Mouse (Mus musculus): ENCODE data around the gene Prdm5. TPM values are rescaled to one million over a fixed set of nuclear protein-coding genes. Genes with fewer than 3 reads are reported as not detected.

The Prdm5 gene
- polyA plus RNA-seq, 1 experiment from 2014 or later: 6.6 TPM

DNA sequence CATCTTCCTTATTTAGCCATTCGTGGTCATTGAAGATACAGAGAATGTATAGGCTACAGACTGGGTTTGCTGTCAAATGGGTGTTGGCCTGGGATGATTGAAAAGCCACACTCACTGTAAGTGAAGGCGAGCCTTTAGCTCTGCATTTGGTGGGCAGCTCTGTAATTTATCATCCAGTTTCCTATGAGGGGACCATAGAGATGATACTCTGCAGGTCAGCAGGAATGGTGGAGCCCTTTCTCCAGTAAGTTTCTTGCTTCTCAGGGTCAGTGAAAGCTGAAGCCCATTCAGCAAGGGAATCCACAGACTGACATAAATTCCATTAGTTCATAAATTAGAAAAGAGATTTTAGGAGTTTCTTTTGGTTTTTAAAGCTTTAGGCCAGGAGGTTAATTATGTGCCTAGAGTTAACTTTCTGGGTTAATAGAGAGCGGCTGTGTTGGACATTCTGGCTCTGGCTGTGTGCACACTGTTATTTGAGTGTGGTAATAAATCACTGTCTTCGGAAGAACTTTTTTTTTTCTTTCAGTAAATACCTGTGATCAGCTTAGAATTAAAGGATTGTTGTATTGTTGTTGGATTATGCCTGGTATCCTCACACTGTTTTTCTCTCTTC lies 113.4 kb downstream of the Prdm5 start:
- H3K4me3 ChIP-seq: no peak overlapping the region
- H3K4me1 ChIP-seq (replicated peaks): 0 out of 2 replicates have a peak, but pooled peaks cover 3% of the 10 kb centered on the region
- H3K27ac ChIP-seq (replicated peaks): no peak overlapping the region
- WGBS: 59% methylated on average over 4 of the region's 4 CpGs
- H3K27me3 ChIP-seq: no peaks in the 10 kb centered on the region
- no peak overlapping the region for H3K4me2 ChIP-seq
- ATAC-seq (ENCODE audit: low read depth): no peak
- H3K9me3 ChIP-seq: no peaks in the 10 kb centered on the region
- H3K9ac ChIP-seq: no peak overlapping the region
- peaks cover 3% of the 10 kb centered on the region; the same call in 1 of the 2 replicates for H3K36me3 ChIP-seq

DNA sequence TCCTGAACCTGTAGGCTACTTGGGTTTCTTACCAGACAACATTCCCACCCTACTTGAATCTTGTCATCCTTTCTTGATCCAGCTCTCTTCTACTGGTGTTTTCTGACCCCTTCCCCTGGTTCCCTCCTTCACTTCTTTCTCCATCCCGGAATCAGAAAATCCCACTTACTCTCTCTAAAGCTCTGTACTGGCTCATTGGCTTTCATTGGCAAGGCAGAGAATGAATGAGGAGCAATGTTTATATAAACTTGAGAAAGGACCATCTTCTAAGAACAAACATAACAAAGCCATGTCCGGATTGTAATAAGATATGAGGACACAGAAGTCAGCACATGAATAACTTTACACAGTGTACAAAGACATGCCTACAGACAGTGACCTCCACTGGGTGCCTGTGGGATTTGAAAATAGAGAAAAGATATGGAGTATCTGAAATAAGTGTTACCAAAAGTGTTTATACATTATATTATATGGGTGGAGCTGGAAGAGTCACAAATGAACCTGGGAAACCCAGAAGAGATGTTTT lies 127.9 kb downstream of the Prdm5 start:
- no peak for ATAC-seq (ENCODE audit: low read depth)
- Histone ChIP-seq H3K9ac (no peak overlapping the region), H3K4me3 (no peak overlapping the region), H3K36me3 (0 out of 2 replicates have a peak, but pooled peaks cover 5% of the 10 kb centered on the region), H3K4me1 (replicated peaks) (no peaks in the 10 kb centered on the region), H3K9me3 (no peaks in the 10 kb centered on the region), H3K4me2 (no peak overlapping the region), H3K27ac (replicated peaks) (no peak overlapping the region), H3K27me3 (no peaks in the 10 kb centered on the region)
- 91% methylated on average over 2 of the region's 2 CpGs for WGBS

DNA sequence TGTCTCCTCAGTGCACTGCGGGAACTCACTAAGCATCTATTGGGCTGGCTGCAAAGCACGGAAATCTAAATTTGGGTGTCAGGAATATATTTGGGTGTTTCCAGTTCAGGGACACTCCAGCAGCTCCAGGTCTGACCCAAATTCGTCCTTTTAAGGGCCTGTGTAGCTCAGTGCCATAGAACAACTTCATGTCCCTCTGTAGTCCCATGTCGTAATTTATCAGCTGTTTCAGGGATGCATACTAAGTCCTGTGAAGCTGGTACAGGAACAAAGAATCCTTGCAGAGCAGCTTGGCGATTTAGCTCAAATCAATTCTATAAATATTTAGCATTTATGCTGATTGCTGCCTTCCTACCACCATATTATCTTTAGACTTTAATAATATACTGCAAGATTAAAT lies 136.6 kb downstream of the Prdm5 start:
- Histone ChIP-seq H3K4me3 (no peak overlapping the region), H3K9ac (no peak overlapping the region), H3K27me3 (peaks cover under 1% of the 10 kb centered on the region; the same call in 1 of the 2 replicates), H3K9me3 (no peaks in the 10 kb centered on the region), H3K36me3 (no peaks in the 10 kb centered on the region), H3K4me2 (no peak overlapping the region), H3K27ac (replicated peaks) (no peak overlapping the region), H3K4me1 (replicated peaks) (no peaks in the 10 kb centered on the region)
- ATAC-seq (ENCODE audit: low read depth): no peak
- 48% methylated on average over 5 of the region's 5 CpGs for WGBS

DNA sequence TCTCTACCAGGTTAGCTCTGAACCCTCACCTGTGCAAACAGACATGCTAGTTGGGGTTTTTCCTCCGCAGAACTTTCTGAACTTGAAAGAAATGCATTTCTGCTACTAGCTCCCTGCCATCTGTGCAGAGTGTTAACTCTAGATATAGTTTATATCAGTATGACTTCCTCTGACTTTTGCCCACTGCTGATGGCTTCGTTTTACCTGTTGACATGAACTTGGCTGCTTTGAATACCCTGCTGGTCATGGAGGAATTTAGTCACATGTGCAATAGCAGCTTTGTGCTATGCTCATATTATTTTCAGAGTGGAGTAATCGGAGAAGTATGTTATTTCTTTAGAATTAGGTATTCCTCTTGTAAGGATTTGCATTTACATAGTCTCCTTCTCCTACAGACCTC lies 142.9 kb downstream of the Prdm5 start:
- Histone ChIP-seq H3K27me3 (peaks cover 14% of the 10 kb centered on the region), H3K4me2 (no peak overlapping the region), H3K4me1 (replicated peaks) (peaks cover 17% of the 10 kb centered on the region), H3K36me3 (no peaks in the 10 kb centered on the region), H3K4me3 (no peak overlapping the region), H3K9me3 (no peaks in the 10 kb centered on the region), H3K9ac (no peak overlapping the region), H3K27ac (replicated peaks) (no peak overlapping the region)
- ATAC-seq (ENCODE audit: low read depth): no peak
- 86% methylated on average over 3 of the region's 3 CpGs for WGBS

GRCm38 (mm10) chr6:65923501-65924084 lies 144.8 kb downstream of the Prdm5 start:
- Histone ChIP-seq H3K4me2 (no peak overlapping the region), H3K9ac (no peak overlapping the region), H3K4me3 (no peak overlapping the region), H3K27me3 (peaks cover 14% of the 10 kb centered on the region), H3K36me3 (no peaks in the 10 kb centered on the region), H3K4me1 (replicated peaks) (peaks cover 17% of the 10 kb centered on the region), H3K9me3 (no peaks in the 10 kb centered on the region), H3K27ac (replicated peaks) (no peak overlapping the region)
- 10% methylated on average over 4 of the region's 4 CpGs for WGBS
- ATAC-seq (ENCODE audit: low read depth): peak; percentile 51; the same call in 1 of the 2 replicates

- Histone ChIP-seq H3K27me3 (peaks cover 15% of the 10 kb centered on the region), H3K9me3 (no peaks in the 10 kb centered on the region), H3K4me1 (replicated peaks) (peaks cover 17% of the 10 kb centered on the region), H3K9ac (no peak overlapping the region), H3K36me3 (no peaks in the 10 kb centered on the region), H3K4me2 (no peak overlapping the region), H3K4me3 (no peak overlapping the region), H3K27ac (replicated peaks) (no peak overlapping the region)
- ATAC-seq (ENCODE audit: low read depth): peak; percentile 68
- 60% methylated on average over 3 of the region's 3 CpGs for WGBS
Measured at GRCm38 (mm10) chr6:65925737-65926333, 147.0 kb downstream of the Prdm5 start.

DNA sequence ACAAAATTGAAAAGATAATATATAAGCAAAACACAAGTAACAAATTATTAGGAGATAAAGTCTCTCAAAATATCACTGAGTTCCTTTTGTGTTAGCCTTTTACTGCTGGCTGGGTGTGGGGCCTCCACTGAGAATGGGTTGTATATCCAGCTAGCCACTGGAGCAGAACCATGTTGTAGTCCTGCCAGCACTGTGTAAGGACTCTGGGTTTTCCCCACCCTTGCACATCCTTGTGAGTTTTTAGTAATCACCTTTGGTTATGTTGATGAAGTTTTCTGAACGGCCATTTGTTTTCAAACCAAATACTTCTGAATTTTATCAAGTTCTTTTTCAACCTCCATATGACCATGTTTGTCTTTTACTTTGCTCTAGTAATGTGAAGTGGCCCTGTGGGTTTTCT lies 151.7 kb downstream of the Prdm5 start:
- ATAC-seq (ENCODE audit: low read depth): no peak
- Histone ChIP-seq H3K4me2 (no peak overlapping the region), H3K36me3 (no peaks in the 10 kb centered on the region), H3K4me1 (replicated peaks) (peaks cover 19% of the 10 kb centered on the region), H3K27me3 (peaks cover 5% of the 10 kb centered on the region), H3K4me3 (no peak overlapping the region), H3K9ac (no peak overlapping the region), H3K27ac (replicated peaks) (no peak overlapping the region), H3K9me3 (no peaks in the 10 kb centered on the region)
- WGBS: 87% methylated on average over 1 of the region's 1 CpGs

DNA sequence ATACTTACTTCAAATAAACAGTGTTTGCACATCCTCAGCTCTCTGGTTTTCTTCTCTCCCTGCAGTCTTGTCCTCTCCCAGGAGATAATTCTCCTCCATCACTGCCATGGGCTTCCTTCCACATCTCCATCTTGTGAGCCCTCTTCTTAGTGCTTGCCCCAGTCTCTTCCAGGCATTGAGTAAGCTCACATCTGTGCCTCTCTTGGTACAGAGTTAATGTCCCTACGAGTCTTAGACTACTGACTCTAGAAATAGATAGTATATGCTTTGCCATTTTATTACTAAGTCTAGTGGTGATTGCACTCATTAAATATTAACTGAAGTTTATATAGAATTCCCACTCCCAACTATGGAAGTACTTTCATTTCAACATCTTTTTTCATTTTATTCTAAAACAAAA lies 154.0 kb downstream of the Prdm5 start:
- H3K9me3 ChIP-seq: no peaks in the 10 kb centered on the region
- H3K4me3 ChIP-seq: no peak overlapping the region
- H3K9ac ChIP-seq: no peak overlapping the region
- peaks cover 5% of the 10 kb centered on the region for H3K27me3 ChIP-seq
- H3K27ac ChIP-seq (replicated peaks): no peak overlapping the region
- WGBS: 15% methylated on average over 1 of the region's 1 CpGs
- ATAC-seq (ENCODE audit: low read depth): no peak
- no peaks in the 10 kb centered on the region for H3K36me3 ChIP-seq
- no peak overlapping the region for H3K4me2 ChIP-seq
- H3K4me1 ChIP-seq (replicated peaks): peaks cover 19% of the 10 kb centered on the region

- WGBS: 9% methylated on average over 4 of the region's 4 CpGs
- H3K9ac ChIP-seq: no peak overlapping the region
- H3K27ac ChIP-seq (replicated peaks): no peak overlapping the region
- ATAC-seq (ENCODE audit: low read depth): peak; percentile 84
- H3K27me3 ChIP-seq: peaks cover 5% of the 10 kb centered on the region
- no peak overlapping the region for H3K4me3 ChIP-seq
- H3K4me2 ChIP-seq: no peak overlapping the region
- no peaks in the 10 kb centered on the region for H3K9me3 ChIP-seq
- H3K4me1 ChIP-seq (replicated peaks): peaks cover 19% of the 10 kb centered on the region
- no peaks in the 10 kb centered on the region for H3K36me3 ChIP-seq
Measured at GRCm38 (mm10) chr6:65933177-65933576, 154.4 kb downstream of the Prdm5 start.

- no peak overlapping the region for H3K4me2 ChIP-seq
- H3K4me1 ChIP-seq (replicated peaks): peaks cover 19% of the 10 kb centered on the region
- 84% methylated on average over 7 of the region's 7 CpGs for WGBS
- H3K36me3 ChIP-seq: no peaks in the 10 kb centered on the region
- no peaks in the 10 kb centered on the region for H3K27me3 ChIP-seq
- no peak overlapping the region for H3K27ac ChIP-seq (replicated peaks)
- no peak overlapping the region for H3K9ac ChIP-seq
- H3K9me3 ChIP-seq: no peaks in the 10 kb centered on the region
- no peak overlapping the region for H3K4me3 ChIP-seq
- no peak for ATAC-seq (ENCODE audit: low read depth)
Measured at GRCm38 (mm10) chr6:65935566-65936281, 156.9 kb downstream of the Prdm5 start.

DNA sequence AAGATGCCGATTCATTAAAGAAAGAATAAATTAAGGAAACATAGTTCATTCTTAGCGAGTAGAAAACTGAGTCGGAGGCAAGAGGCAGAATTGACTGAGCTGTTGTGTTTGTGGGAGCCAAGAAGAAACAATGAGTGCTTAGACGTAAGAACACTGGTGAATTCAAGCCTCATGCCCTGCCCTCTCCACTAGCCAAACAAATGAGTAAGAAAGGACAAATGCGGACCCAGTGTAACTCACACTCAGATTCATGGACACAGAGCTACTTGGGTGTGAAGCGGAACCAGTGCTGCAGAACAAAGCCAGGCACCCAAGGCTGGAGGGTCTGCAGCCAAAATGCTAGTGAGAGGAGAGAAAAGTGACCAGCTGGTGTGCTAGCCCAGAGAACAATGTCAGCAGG lies 171.7 kb downstream of the Prdm5 start:
- no peak for ATAC-seq (ENCODE audit: low read depth)
- 65% methylated on average over 6 of the region's 6 CpGs for WGBS
- no peaks in the 10 kb centered on the region for H3K4me1 ChIP-seq (replicated peaks)

DNA sequence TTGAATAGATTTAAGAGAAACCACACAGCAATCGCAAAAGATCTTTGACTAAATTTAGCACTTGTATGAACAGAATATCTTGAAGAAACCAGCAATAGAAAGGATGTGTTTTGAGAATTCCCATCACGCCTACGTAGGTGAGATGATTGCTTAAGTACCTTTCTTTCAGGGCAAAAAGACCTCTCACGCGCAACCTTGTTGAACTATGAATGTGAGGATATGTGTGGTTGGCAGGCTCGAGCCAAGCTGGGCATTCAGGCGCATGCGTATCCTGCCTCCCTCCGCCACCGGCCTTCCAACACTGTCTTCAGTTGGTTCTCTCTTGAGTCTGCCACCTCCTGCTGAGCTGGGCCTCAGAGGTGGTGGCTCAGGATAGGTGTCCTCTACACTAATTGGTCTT lies 173.5 kb downstream of the Prdm5 start, which contains the start of gene 4930544G11Rik:
TSS of gene 4930544G11Rik (plus strand) at position 301 of the 400 bp plus-strand sequence.
- Histone ChIP-seq H3K9ac (no peak within 1 kb of the TSS), H3K27ac (replicated peaks) (no peak within 1 kb of the TSS), H3K9me3 (no peaks in the 10 kb centered on the region; the same call in 1 of the 2 replicates), H3K4me3 (no peak within 1 kb of the TSS), H3K27me3 (no peaks in the 10 kb centered on the region), H3K4me2 (no peak within 1 kb of the TSS), H3K36me3 (no peaks in the 10 kb centered on the region), H3K4me1 (replicated peaks) (no peaks in the 10 kb centered on the region)
- 96% methylated on average over 10 of the region's 10 CpGs for WGBS
- ATAC-seq (ENCODE audit: low read depth): no peak

More for the DNA sequence above, 171.7 kb downstream of the Prdm5 start:
- Histone ChIP-seq H3K27ac (replicated peaks) (no peak overlapping the region), H3K9me3 (no peaks in the 10 kb centered on the region; the same call in 1 of the 2 replicates), H3K4me3 (no peak overlapping the region), H3K36me3 (no peaks in the 10 kb centered on the region), H3K27me3 (no peaks in the 10 kb centered on the region), H3K4me2 (no peak overlapping the region), H3K9ac (no peak overlapping the region)
